Mouse (Mus musculus) lung, postnatal 0 days (tissue): ENCODE results near the gene Entpd1. TPM values are rescaled to one million over a fixed set of nuclear protein-coding genes. Genes with fewer than 3 reads are reported as not detected.
A peak's percentile ranks its signal among the peaks of the same experiment; 100 is the strongest.

Experiments
- ATAC-seq: fragments of 200-750 bp; cut with Nextera tagmentation; 2 replicates; pipeline ENCODE4 v1.8.0; 2017; ENCODE audit warnings: moderate library complexity
- DNase-seq: peaks from one replicate; pipeline ENCODE4 v3.0.0-alpha.2; 2016; ENCODE audit warnings: low spot score
- H3K27ac ChIP-seq: fragments of 300-500 bp; sonication (generic); 2 replicates; pipeline ENCODE4 v1.5.1; 2014; ENCODE audit warnings: antibody characterized with exemption, mild to moderate bottlenecking, low read length, mixed read lengths
- H3K27me3 ChIP-seq: fragments of 300-500 bp; sonication (generic); replicated peaks from 2 replicates; pipeline ENCODE4 v1.6.1; 2014; ENCODE audit warnings: low read length, mixed read lengths; ENCODE audit not compliant: insufficient read depth
- H3K36me3 ChIP-seq: fragments of 300-500 bp; sonication (generic); 2 replicates; pipeline ENCODE4 v1.6.1; 2014; ENCODE audit warnings: low read length, mixed read lengths; ENCODE audit not compliant: insufficient read depth
- H3K4me1 ChIP-seq: fragments of 300-500 bp; sonication (generic); 2 replicates; pipeline ENCODE4 v1.6.1; 2014; ENCODE audit warnings: antibody characterized with exemption, low read depth, low read length, mixed read lengths; ENCODE audit not compliant: insufficient read depth
- H3K4me2 ChIP-seq: fragments of 300-500 bp; sonication (generic); replicated peaks from 2 replicates; pipeline ENCODE4 v1.6.1; 2014; ENCODE audit warnings: low read depth, mild to moderate bottlenecking, low read length, moderate library complexity, mixed read lengths
- H3K4me3 ChIP-seq: fragments of 300-500 bp; sonication (generic); 2 replicates; pipeline ENCODE4 v1.5.1; 2014; ENCODE audit warnings: low read depth, low read length
- H3K9ac ChIP-seq: fragments of 300-500 bp; sonication (generic); replicated peaks from 2 replicates; pipeline ENCODE4 v1.6.1; 2014; ENCODE audit warnings: low read depth, mild to moderate bottlenecking
- H3K9me3 ChIP-seq: fragments of 300-500 bp; sonication (generic); 2 replicates; pipeline ENCODE4 v1.6.1; 2016; ENCODE audit warnings: low read length, mixed read lengths
- CTCF ChIP-seq: IDR thresholded peaks from 2 replicates; pipeline ENCODE4 v1.5.1; 2016; ENCODE audit warnings: antibody characterized with exemption, mild to moderate bottlenecking
- EP300 ChIP-seq: IDR thresholded peaks from 2 replicates; pipeline ENCODE4 v1.6.1; 2016; ENCODE audit warnings: antibody characterized with exemption, mild to moderate bottlenecking, control low read depth
- WGBS: fragments of 180-500 bp; shearing (Covaris S2); extraction: QIAGEN DNeasy Blood & Tissue Kit; methylation state at CpG from one replicate; pipeline ENCODE4 v1.1.7; 2014; 5-methylcytosine and 5-hydroxymethylcytosine counted together
- polyA plus RNA-seq: library from polyadenylated mRNA; unstranded; fragments of >200 nt; fragmentation: Nextera tagmentation; extraction: Ambion mirVana; gene quantifications from 2 replicates; pipeline ENCODE4 v1.2.1, GENCODE M21; 2015

The Entpd1 gene
- polyA plus RNA-seq, 1 experiment from 2014 or later, result 32.2 TPM

GRCm38 (mm10) chr19:40632668-40633067 lies 20.5 kb downstream of the Entpd1 start:
- Histone ChIP-seq H3K27ac (no peak overlapping the region), H3K4me2 (no peak overlapping the region), H3K27me3 (no peaks in the 10 kb centered on the region), H3K36me3 (no peaks in the 10 kb centered on the region), H3K4me3 (no peak overlapping the region), H3K9me3 (no peaks in the 10 kb centered on the region), H3K4me1 (no peaks in the 10 kb centered on the region; the same call in 1 of the 2 replicates), H3K9ac (no peak overlapping the region)
- no peak for ATAC-seq
- 76% methylated on average over 5 of the region's 5 CpGs for WGBS
- no peak for TF ChIP-seq EP300
- no peak for TF ChIP-seq CTCF
- no peak for DNase-seq

GRCm38 (mm10) chr19:40633144-40633543 lies 21.0 kb downstream of the Entpd1 start:
- WGBS, result 74% methylated on average over 1 of the region's 1 CpGs
- H3K27ac ChIP-seq, result no peak overlapping the region
- ATAC-seq, result no peak

GRCm38 (mm10) chr19:40637091-40637490 lies 24.9 kb downstream of the Entpd1 start:
- H3K36me3 ChIP-seq, result no peaks in the 10 kb centered on the region
- H3K27me3 ChIP-seq, result no peaks in the 10 kb centered on the region
- TF ChIP-seq CTCF (no peak), EP300 (peak; percentile 87)
- H3K9me3 ChIP-seq, result no peaks in the 10 kb centered on the region
- DNase-seq, result peak; percentile 69
- H3K4me1 ChIP-seq, result no peaks in the 10 kb centered on the region
- no peak overlapping the region for H3K9ac ChIP-seq
- no peak overlapping the region for H3K4me3 ChIP-seq
- WGBS, result 32% methylated on average over 4 of the region's 4 CpGs
- H3K27ac ChIP-seq, result 0 out of 2 replicates have a peak overlapping the region, but pooled peaks have one; percentile 9
- no peak overlapping the region for H3K4me2 ChIP-seq
- ATAC-seq, result peak; percentile 82

More at GRCm38 (mm10) chr19:40633144-40633543, 21.0 kb downstream of the Entpd1 start:
- Histone ChIP-seq H3K36me3 (no peaks in the 10 kb centered on the region), H3K4me3 (no peak overlapping the region), H3K27me3 (no peaks in the 10 kb centered on the region), H3K4me1 (no peaks in the 10 kb centered on the region; the same call in 1 of the 2 replicates), H3K9me3 (no peaks in the 10 kb centered on the region), H3K9ac (no peak overlapping the region), H3K4me2 (no peak overlapping the region)
- peak; percentile 41 for TF ChIP-seq CTCF
- TF ChIP-seq EP300, result no peak
- no peak for DNase-seq

- H3K36me3 ChIP-seq, result no peaks in the 10 kb centered on the region
- H3K27me3 ChIP-seq, result no peaks in the 10 kb centered on the region
- no peak overlapping the region for H3K4me3 ChIP-seq
- 67% methylated on average over 7 of the region's 7 CpGs for WGBS
- ATAC-seq (peak; percentile 60), DNase-seq (peak; percentile 56)
- peak overlapping the region; percentile 65; the same call in 1 of the 2 replicates for H3K27ac ChIP-seq
- no peaks in the 10 kb centered on the region for H3K4me1 ChIP-seq
- TF ChIP-seq EP300, result no peak
- TF ChIP-seq CTCF, result peak; percentile 4; the same call in 1 of the 2 replicates
- no peak overlapping the region for H3K4me2 ChIP-seq
- no peak overlapping the region for H3K9ac ChIP-seq
- H3K9me3 ChIP-seq, result no peaks in the 10 kb centered on the region
These were observed 25.4 kb downstream of the Entpd1 start for GRCm38 (mm10) chr19:40637601-40638000.

GRCm38 (mm10) chr19:40638582-40638981 lies 26.4 kb downstream of the Entpd1 start:
- H3K9ac ChIP-seq, result no peak overlapping the region
- peaks cover 1% of the 10 kb centered on the region; the same call in 1 of the 2 replicates for H3K4me1 ChIP-seq
- H3K27ac ChIP-seq, result peak overlapping the region; percentile 29; the same call in 1 of the 2 replicates
- no peak for TF ChIP-seq EP300
- TF ChIP-seq CTCF, result no peak
- ATAC-seq, result no peak
- no peaks in the 10 kb centered on the region for H3K27me3 ChIP-seq
- H3K4me2 ChIP-seq, result no peak overlapping the region
- no peaks in the 10 kb centered on the region for H3K9me3 ChIP-seq
- DNase-seq, result no peak
- WGBS, result 90% methylated on average over 5 of the region's 5 CpGs
- H3K4me3 ChIP-seq, result no peak overlapping the region
- H3K36me3 ChIP-seq, result no peaks in the 10 kb centered on the region

DNA sequence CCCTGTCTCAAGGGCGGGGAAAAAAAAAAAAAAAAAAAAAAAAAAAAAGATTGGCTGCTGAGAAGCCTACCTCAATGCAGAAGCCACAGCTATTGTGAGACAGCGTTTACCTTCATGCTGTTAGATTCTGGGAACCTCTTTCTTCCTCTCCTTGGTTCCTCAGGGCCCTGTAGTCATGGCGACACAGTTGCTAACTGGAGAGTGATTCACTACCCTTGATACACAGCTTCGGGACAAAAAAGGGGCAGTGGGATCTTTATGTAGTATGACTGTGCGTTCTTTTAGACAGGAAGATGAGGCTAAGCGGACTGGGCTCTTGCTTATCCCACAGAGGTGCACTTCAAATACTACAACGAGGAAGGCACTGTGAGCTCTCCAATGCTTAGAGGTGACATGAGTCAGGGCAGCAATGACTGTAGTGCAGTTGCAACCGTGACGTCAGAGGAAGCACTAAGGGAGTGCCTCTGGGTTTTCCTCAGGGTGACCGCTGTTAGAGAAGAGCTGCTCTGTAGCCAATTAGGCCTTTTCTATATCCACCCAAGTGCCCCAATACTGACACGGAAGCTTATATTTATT lies 27.7 kb downstream of the Entpd1 start:
- peak; percentile 22 for DNase-seq
- Histone ChIP-seq H3K27me3 (no peaks in the 10 kb centered on the region), H3K9ac (no peak overlapping the region), H3K4me2 (no peak overlapping the region), H3K36me3 (no peaks in the 10 kb centered on the region), H3K4me1 (peaks cover 2% of the 10 kb centered on the region; the same call in 1 of the 2 replicates), H3K27ac (no peak overlapping the region), H3K9me3 (no peaks in the 10 kb centered on the region), H3K4me3 (no peak overlapping the region)
- 0 out of 2 replicates have a peak, but pooled peaks have one; percentile 11 for ATAC-seq
- WGBS, result 80% methylated on average over 11 of the region's 11 CpGs
- no peak for TF ChIP-seq EP300
- no peak for TF ChIP-seq CTCF
